Mouse (Mus musculus) lung, postnatal 0 days (tissue): ENCODE measurements at regions not wholly inside any gene's neighbourhood (a gene's known extent, or its start where the extent isn't known, plus 50 kb on each side); places are given as distances from the start of the nearest gene placed in this dataset.

Experiments
- ATAC-seq: fragments of 200-750 bp; cut with Nextera tagmentation; 2 replicates; pipeline ENCODE4 v1.8.0; 2017; ENCODE audit warnings: moderate library complexity
- DNase-seq: peaks from one replicate; pipeline ENCODE4 v3.0.0-alpha.2; 2016; ENCODE audit warnings: low spot score
- H3K27ac ChIP-seq: fragments of 300-500 bp; sonication (generic); 2 replicates; pipeline ENCODE4 v1.5.1; 2014; ENCODE audit warnings: antibody characterized with exemption, mild to moderate bottlenecking, low read length, mixed read lengths
- H3K27me3 ChIP-seq: fragments of 300-500 bp; sonication (generic); replicated peaks from 2 replicates; pipeline ENCODE4 v1.6.1; 2014; ENCODE audit warnings: low read length, mixed read lengths; ENCODE audit not compliant: insufficient read depth
- H3K36me3 ChIP-seq: fragments of 300-500 bp; sonication (generic); 2 replicates; pipeline ENCODE4 v1.6.1; 2014; ENCODE audit warnings: low read length, mixed read lengths; ENCODE audit not compliant: insufficient read depth
- H3K4me1 ChIP-seq: fragments of 300-500 bp; sonication (generic); 2 replicates; pipeline ENCODE4 v1.6.1; 2014; ENCODE audit warnings: antibody characterized with exemption, low read depth, low read length, mixed read lengths; ENCODE audit not compliant: insufficient read depth
- H3K4me2 ChIP-seq: fragments of 300-500 bp; sonication (generic); replicated peaks from 2 replicates; pipeline ENCODE4 v1.6.1; 2014; ENCODE audit warnings: low read depth, mild to moderate bottlenecking, low read length, moderate library complexity, mixed read lengths
- H3K4me3 ChIP-seq: fragments of 300-500 bp; sonication (generic); 2 replicates; pipeline ENCODE4 v1.5.1; 2014; ENCODE audit warnings: low read depth, low read length
- H3K9ac ChIP-seq: fragments of 300-500 bp; sonication (generic); replicated peaks from 2 replicates; pipeline ENCODE4 v1.6.1; 2014; ENCODE audit warnings: low read depth, mild to moderate bottlenecking
- H3K9me3 ChIP-seq: fragments of 300-500 bp; sonication (generic); 2 replicates; pipeline ENCODE4 v1.6.1; 2016; ENCODE audit warnings: low read length, mixed read lengths
- CTCF ChIP-seq: IDR thresholded peaks from 2 replicates; pipeline ENCODE4 v1.5.1; 2016; ENCODE audit warnings: antibody characterized with exemption, mild to moderate bottlenecking
- EP300 ChIP-seq: IDR thresholded peaks from 2 replicates; pipeline ENCODE4 v1.6.1; 2016; ENCODE audit warnings: antibody characterized with exemption, mild to moderate bottlenecking, control low read depth
- WGBS: fragments of 180-500 bp; shearing (Covaris S2); extraction: QIAGEN DNeasy Blood & Tissue Kit; methylation state at CpG from one replicate; pipeline ENCODE4 v1.1.7; 2014; 5-methylcytosine and 5-hydroxymethylcytosine counted together

- H3K4me1 ChIP-seq, result no peaks in the 10 kb centered on the region
Observed at GRCm38 (mm10) chr3:39908676-39909362, 622.3 kb upstream of the Intu start.

GRCm38 (mm10) chr3:39909642-39910041 lies 621.4 kb upstream of the Intu start:
- DNase-seq, result peak; percentile 7
- WGBS, result 74% methylated on average over 1 of the region's 1 CpGs
- TF ChIP-seq EP300 (no peak), CTCF (no peak)

More at GRCm38 (mm10) chr3:39908676-39909362, 622.3 kb upstream of the Intu start:
- TF ChIP-seq EP300 (no peak), CTCF (no peak)
- Histone ChIP-seq H3K9me3 (no peaks in the 10 kb centered on the region), H3K4me2 (no peak overlapping the region), H3K27ac (no peak overlapping the region), H3K27me3 (no peaks in the 10 kb centered on the region), H3K9ac (no peak overlapping the region), H3K4me3 (no peak overlapping the region), H3K36me3 (no peaks in the 10 kb centered on the region)
- no peak for DNase-seq
- WGBS, result 60% methylated on average over 4 of the region's 4 CpGs
- no peak for ATAC-seq

GRCm38 (mm10) chr3:39918601-39919000 lies 612.5 kb upstream of the Intu start:
- H3K4me3 ChIP-seq, result no peak overlapping the region
- no peaks in the 10 kb centered on the region for H3K27me3 ChIP-seq
- no peaks in the 10 kb centered on the region for H3K4me1 ChIP-seq
- H3K36me3 ChIP-seq, result no peaks in the 10 kb centered on the region
- H3K4me2 ChIP-seq, result no peak overlapping the region
- no peak for TF ChIP-seq CTCF
- TF ChIP-seq EP300, result no peak
- no peak overlapping the region for H3K27ac ChIP-seq
- ATAC-seq, result no peak
- WGBS, result 86% methylated on average over 2 of the region's 2 CpGs
- H3K9ac ChIP-seq, result no peak overlapping the region
- no peak for DNase-seq
- no peaks in the 10 kb centered on the region for H3K9me3 ChIP-seq

More at GRCm38 (mm10) chr3:39909642-39910041, 621.4 kb upstream of the Intu start:
- Histone ChIP-seq H3K36me3 (no peaks in the 10 kb centered on the region), H3K27me3 (no peaks in the 10 kb centered on the region), H3K9ac (no peak overlapping the region), H3K9me3 (no peaks in the 10 kb centered on the region), H3K4me3 (no peak overlapping the region), H3K27ac (no peak overlapping the region), H3K4me1 (no peaks in the 10 kb centered on the region), H3K4me2 (no peak overlapping the region)
- no peak for ATAC-seq

- no peak overlapping the region for H3K27ac ChIP-seq
- no peaks in the 10 kb centered on the region for H3K9me3 ChIP-seq
- no peaks in the 10 kb centered on the region for H3K27me3 ChIP-seq
- peak; percentile 6 for DNase-seq
- H3K4me3 ChIP-seq, result no peak overlapping the region
- no peaks in the 10 kb centered on the region for H3K36me3 ChIP-seq
- no peaks in the 10 kb centered on the region for H3K4me1 ChIP-seq
- no peak overlapping the region for H3K9ac ChIP-seq
- no peak for ATAC-seq
- no peak overlapping the region for H3K4me2 ChIP-seq
- WGBS, result 50% methylated on average over 3 of the region's 3 CpGs
- TF ChIP-seq EP300 (no peak), CTCF (no peak)
Observed at GRCm38 (mm10) chr3:39925436-39925835, 605.6 kb upstream of the Intu start.

- no peak overlapping the region for H3K9ac ChIP-seq
- DNase-seq (no peak), ATAC-seq (no peak)
- H3K4me1 ChIP-seq, result no peaks in the 10 kb centered on the region
- TF ChIP-seq EP300 (no peak), CTCF (no peak)
- H3K9me3 ChIP-seq, result no peaks in the 10 kb centered on the region
- no peak overlapping the region for H3K4me2 ChIP-seq
- H3K27me3 ChIP-seq, result no peaks in the 10 kb centered on the region
- 93% methylated on average over 2 of the region's 2 CpGs for WGBS
- H3K36me3 ChIP-seq, result no peaks in the 10 kb centered on the region
- H3K27ac ChIP-seq, result no peak overlapping the region
- H3K4me3 ChIP-seq, result no peak overlapping the region
Observed at GRCm38 (mm10) chr3:39928421-39928820, 602.7 kb upstream of the Intu start.

GRCm38 (mm10) chr3:39933372-39933771 lies 597.7 kb upstream of the Intu start:
- Histone ChIP-seq H3K4me3 (no peak overlapping the region), H3K27me3 (no peaks in the 10 kb centered on the region), H3K4me1 (no peaks in the 10 kb centered on the region), H3K9me3 (no peaks in the 10 kb centered on the region), H3K9ac (no peak overlapping the region), H3K36me3 (no peaks in the 10 kb centered on the region), H3K4me2 (no peak overlapping the region), H3K27ac (no peak overlapping the region)
- no peak for TF ChIP-seq EP300
- no peak for TF ChIP-seq CTCF
- DNase-seq (no peak), ATAC-seq (no peak)
- 92% methylated on average over 3 of the region's 3 CpGs for WGBS
